Mouse (Mus musculus): Measurements from ENCODE around the gene Sult2a6.

Sult2a6 gene

DNA sequence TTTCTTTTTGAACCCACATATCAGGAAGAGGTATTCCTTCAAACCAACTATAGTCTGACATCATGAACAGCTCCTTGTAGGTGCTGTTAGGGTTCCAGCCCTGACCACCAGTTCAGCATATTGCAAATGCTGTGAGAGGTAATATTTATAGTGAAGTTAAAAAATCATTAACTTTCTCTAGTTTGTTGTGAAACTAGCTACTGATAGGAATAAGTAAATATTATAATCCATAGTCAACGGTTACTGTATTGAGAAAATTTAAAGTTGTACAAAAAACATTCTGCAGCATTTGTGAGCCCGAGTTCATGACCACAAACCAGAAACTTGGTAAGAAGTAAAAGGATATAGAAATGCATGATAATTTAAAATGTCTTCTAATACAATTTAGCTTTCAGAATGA, at the start of gene Sult2a6:
Gene Sult2a6, minus strand, starts transcription at position 101 of the 400 bp plus-strand sequence.
- DNase-seq (ENCODE audit: low read depth, low spot score): no peak

DNA sequence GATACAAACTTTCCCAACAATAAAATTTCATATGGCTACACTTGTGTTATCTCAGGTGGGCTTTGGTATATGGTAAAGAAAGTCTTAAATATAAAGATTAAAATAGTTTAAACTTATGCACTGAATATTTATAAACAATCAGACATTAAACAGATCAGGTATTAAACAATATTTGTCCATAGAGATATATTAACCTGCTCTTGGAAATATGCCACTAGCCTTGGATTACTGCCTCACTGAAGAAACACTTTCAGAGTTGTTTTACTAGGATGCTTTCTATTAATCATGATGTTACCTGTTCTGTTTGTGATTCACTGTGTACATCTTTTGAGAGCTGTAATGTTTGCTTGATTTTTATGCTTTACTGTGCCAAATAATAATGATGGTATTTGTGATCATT, 39.4 kb downstream of the Sult2a6 start:
- DNase-seq (ENCODE audit: low read depth, low spot score): no peak

DNA sequence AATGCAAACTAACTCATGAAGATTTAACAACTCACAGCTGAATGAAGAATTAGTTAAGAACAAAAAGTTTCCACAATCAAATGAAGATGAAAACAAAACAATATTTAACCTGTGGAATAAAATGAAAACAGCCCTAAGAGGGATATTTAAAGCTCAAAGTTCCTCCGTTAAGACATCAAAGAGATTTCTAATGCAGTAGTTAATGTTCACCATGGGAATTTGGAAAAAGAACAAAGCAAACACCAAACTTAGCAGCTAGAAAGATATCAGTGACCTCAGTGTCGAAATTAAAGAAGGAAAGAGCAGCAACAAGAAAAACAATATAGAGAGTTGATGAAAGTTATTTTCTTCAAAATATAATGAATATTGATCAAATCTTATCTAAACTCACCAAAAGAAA, 51.3 kb downstream of the Sult2a6 start:
- DNase-seq (ENCODE audit: low read depth, low spot score): no peak

DNA sequence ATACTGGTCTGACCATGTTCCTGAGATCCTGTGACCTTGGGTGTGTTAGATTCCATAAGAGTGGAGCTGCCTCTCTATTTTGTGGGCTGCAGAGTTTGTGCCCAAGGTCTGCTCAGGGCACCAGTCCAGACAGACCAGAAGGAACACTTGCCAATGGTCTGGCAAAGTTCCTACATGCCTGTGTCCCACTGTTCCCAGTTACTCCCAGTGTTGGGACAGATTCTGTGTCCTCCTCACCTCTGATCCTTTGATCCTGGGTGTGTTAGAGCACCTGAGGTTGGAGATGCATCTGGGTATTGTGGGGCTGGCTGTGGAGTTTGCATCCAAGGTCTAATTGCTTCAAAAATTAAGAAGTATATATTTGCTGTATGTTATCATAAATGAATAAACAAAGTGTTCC, 52.2 kb downstream of the Sult2a6 start:
- no peak for DNase-seq (ENCODE audit: low read depth, low spot score)

Measured in ES-CJ7 (cell line).